Mouse (Mus musculus) forebrain, embryonic 12.5 days (tissue): ENCODE measurements around the gene Tbc1d4. TPM values are rescaled to one million over a fixed set of nuclear protein-coding genes. Genes with fewer than 3 reads are reported as not detected.
"Not testable (repeated sequence)": the region's sequence is repeated elsewhere in the genome, so short reads cannot be mapped to it uniquely, and the experiment has no call there.

Experiments used
- ATAC-seq: fragments of 200-750 bp; cut with Nextera tagmentation; 2 replicates; pipeline ENCODE4 v1.8.0; 2017; ENCODE audit warnings: moderate TSS enrichment; ENCODE audit not compliant: low FRiP score
- H3K27ac ChIP-seq: fragments of 300-500 bp; sonication (generic); 2 replicates; pipeline ENCODE4 v1.5.1; 2016; ENCODE audit warnings: mild to moderate bottlenecking
- H3K27me3 ChIP-seq: fragments of 300-500 bp; sonication (generic); 2 replicates; pipeline ENCODE4 v1.6.1; 2016; ENCODE audit warnings: mild to moderate bottlenecking
- H3K36me3 ChIP-seq: fragments of 300-500 bp; sonication (generic); replicated peaks from 2 replicates; pipeline ENCODE4 v1.6.1; 2016; ENCODE audit warnings: mild to moderate bottlenecking
- H3K4me1 ChIP-seq: fragments of 300-500 bp; sonication (generic); 2 replicates; pipeline ENCODE4 v1.6.1; 2016
- H3K4me2 ChIP-seq: fragments of 300-500 bp; sonication (generic); 2 replicates; pipeline ENCODE4 v1.6.1; 2016; ENCODE audit warnings: mild to moderate bottlenecking, moderate library complexity
- H3K4me3 ChIP-seq: fragments of 300-500 bp; sonication (generic); replicated peaks from 2 replicates; pipeline ENCODE4 v1.5.1; 2016; ENCODE audit warnings: mild to moderate bottlenecking
- H3K9ac ChIP-seq: fragments of 300-500 bp; sonication (generic); 2 replicates; pipeline ENCODE4 v1.6.1; 2016; ENCODE audit warnings: mild to moderate bottlenecking
- H3K9me3 ChIP-seq: fragments of 300-500 bp; sonication (generic); 2 replicates; pipeline ENCODE4 v1.6.1; 2016
- WGBS: fragments of 180-500 bp; shearing (Covaris S2); methylation state at CpG from one replicate; pipeline ENCODE4 v1.1.7; 2016; 5-methylcytosine and 5-hydroxymethylcytosine counted together
- polyA plus RNA-seq: library from polyadenylated mRNA; unstranded; fragments of >200 nt; fragmentation: Nextera tagmentation; extraction: Ambion mirVana; gene quantifications from 2 replicates; pipeline ENCODE4 v1.2.1, GENCODE M21; 2016

Gene Tbc1d4
- polyA plus RNA-seq, 1 experiment from 2014 or later: 7.7 TPM

DNA sequence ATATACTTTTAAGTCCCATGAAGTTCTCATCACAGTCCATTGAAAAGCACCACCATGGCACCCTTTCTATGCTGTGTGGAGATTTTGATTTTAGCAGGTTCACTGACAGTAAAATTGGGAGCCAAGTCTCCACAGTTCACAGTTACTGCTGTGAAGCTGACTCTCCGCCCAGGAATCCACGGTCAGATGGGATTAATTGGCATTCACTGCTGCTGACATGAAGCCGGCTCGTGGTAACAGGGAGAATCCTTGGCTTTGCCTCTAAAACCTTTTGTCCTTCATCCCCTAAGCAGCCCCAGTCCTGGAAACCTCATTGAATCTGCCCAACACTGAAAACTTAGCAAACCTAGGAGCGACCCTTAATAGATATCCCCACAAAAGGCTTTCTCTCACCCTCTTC lies 17.9 kb downstream of the Tbc1d4 start:
- WGBS: 49% methylated on average over 5 of the region's 5 CpGs
- H3K4me3 ChIP-seq: no peak overlapping the region
- H3K27me3 ChIP-seq: no peaks in the 10 kb centered on the region
- H3K4me2 ChIP-seq: no peak overlapping the region
- H3K4me1 ChIP-seq: no peaks in the 10 kb centered on the region
- no peaks in the 10 kb centered on the region for H3K9me3 ChIP-seq
- ATAC-seq: no peak
- H3K9ac ChIP-seq: no peak overlapping the region
- no peaks in the 10 kb centered on the region for H3K36me3 ChIP-seq
- H3K27ac ChIP-seq: no peak overlapping the region

DNA sequence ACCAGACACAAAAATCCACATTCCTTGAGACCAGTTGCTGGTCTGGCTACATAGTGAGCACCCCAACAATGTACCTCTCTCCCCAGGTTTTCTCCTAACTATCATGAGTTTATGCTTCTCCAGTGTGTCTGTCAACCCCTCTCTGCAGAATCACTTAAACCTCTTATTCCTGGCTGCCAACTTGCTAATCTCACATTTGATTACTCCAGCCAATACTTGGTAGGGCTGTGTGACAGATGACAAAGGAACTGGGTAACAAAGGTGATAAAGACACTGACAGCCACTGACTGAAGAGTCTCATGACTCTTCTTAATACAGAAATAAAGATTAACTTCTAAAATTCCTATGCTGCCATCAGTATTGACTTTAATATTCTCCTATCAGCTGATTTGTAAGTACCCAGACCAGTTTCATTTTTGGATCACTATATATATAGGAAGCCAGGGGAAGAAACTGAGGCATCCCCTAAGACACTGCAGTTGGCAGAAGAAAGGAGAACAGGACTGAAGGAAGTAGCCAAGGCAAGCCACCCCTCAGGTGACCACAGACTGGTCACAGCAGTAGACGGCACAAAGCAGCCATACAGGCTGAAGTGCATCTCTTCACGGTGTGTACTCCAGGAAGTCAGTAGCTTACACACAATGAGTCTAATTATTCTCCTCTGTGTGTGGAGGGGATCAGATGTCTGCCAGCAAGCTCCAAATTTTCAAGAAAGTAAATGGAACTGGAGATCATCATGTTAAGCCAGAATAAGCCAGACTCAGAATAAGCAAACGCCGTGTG lies 20.6 kb downstream of the Tbc1d4 start:
- H3K27me3 ChIP-seq, H3K36me3 ChIP-seq, H3K4me1 ChIP-seq, H3K9me3 ChIP-seq, H3K27ac ChIP-seq, ATAC-seq, H3K4me2 ChIP-seq, H3K4me3 ChIP-seq, H3K9ac ChIP-seq: not testable (repeated sequence)
- 83% methylated on average over 3 of the region's 4 CpGs for WGBS

DNA sequence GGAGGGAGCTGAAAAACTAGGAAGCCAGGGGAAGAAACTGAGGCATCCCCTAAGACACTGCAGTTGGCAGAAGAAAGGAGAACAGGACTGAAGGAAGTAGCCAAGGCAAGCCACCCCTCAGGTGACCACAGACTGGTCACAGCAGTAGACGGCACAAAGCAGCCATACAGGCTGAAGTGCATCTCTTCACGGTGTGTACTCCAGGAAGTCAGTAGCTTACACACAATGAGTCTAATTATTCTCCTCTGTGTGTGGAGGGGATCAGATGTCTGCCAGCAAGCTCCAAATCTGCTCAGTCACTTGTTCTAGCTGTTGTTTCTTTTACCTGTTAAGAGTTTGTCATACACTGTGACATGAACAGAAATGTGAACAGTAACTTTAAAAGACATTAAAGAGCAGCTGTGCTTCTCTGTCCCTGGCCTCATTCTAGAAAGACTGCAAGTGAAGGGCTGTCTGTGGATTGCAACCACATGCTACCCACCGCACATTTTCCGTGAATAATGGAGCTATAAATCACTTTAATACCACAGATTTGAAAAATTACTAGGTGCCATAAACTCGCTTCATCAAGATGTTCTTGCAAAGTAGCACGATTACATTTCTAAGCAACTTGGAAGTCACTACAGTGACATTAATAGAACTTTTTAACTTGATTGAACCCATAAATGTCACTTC lies 21.5 kb downstream of the Tbc1d4 start:
- not testable (repeated sequence) for H3K9me3 ChIP-seq, H3K4me1 ChIP-seq, H3K4me3 ChIP-seq, H3K27ac ChIP-seq, H3K36me3 ChIP-seq, H3K27me3 ChIP-seq, H3K9ac ChIP-seq, ATAC-seq, H3K4me2 ChIP-seq
- 88% methylated on average over 4 of the region's 6 CpGs for WGBS

DNA sequence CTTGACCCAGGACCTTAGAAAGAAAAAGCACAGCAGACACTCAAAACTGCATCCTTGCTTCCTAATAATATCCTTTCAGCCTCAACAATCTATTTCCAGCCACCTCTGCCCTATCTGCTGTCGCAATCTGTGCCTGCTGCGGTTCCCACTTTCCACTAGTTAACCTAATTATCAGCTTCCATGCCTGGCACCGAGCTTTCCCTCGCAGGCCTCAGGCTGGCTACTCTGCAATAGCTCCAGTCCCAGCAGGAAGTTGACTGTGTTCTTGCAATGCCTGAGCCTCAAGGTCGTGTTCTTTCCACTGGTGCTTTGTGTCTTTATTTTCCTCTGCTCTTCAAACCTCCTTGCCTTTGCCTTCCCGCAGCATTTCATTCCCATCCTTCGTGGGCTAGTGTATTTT lies 22.9 kb downstream of the Tbc1d4 start:
- Histone ChIP-seq H3K27me3 (no peaks in the 10 kb centered on the region), H3K4me3 (no peak overlapping the region), H3K36me3 (no peaks in the 10 kb centered on the region), H3K9me3 (no peaks in the 10 kb centered on the region), H3K4me2 (no peak overlapping the region), H3K9ac (no peak overlapping the region), H3K27ac (no peak overlapping the region), H3K4me1 (no peaks in the 10 kb centered on the region)
- ATAC-seq: no peak
- 80% methylated on average over 7 of the region's 7 CpGs for WGBS

DNA sequence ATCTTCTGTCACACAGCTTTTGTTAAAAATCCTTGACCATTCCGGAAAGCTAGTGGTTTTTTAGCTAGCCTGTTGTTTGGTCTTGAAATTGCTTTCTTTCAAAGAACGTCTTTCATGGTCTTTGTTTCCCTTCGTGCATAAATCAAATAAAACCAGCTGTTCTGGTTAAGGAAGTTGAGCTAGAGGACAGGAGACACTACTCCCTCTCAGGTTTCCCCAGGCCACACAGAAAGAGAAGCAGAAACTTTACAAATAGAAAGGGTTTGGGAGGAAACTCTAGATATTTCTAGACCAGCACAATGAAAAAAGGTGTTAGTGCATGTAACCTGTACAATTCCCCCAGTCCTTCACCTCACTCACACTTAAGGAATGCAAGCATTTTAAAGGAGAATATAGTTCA lies 33.3 kb downstream of the Tbc1d4 start:
- Histone ChIP-seq H3K27me3 (no peaks in the 10 kb centered on the region), H3K36me3 (no peaks in the 10 kb centered on the region), H3K4me2 (no peak overlapping the region), H3K4me3 (no peak overlapping the region), H3K9ac (no peak overlapping the region), H3K4me1 (no peaks in the 10 kb centered on the region), H3K27ac (no peak overlapping the region), H3K9me3 (no peaks in the 10 kb centered on the region)
- no peak for ATAC-seq
- WGBS: 29% methylated on average over 3 of the region's 3 CpGs

DNA sequence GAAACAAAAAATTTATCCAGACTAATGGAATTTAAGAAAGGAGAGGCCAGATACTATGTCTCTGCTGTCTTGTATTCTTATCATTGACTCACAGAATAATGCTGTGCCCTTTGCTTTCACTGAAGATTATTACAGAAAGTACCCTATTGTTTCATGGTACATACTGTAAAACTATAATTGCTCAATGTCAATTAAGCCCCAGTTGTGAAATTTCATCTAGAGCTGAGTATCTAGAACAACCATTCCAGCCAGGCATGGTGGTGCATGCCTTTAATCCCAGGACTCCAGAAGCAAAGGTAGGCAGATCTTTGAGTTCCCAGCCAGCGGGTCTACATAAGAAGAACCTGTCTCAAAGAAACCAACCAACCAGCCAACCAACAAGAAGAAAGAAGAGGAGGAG lies 34.5 kb downstream of the Tbc1d4 start:
- Histone ChIP-seq H3K27me3 (no peaks in the 10 kb centered on the region), H3K9ac (no peak overlapping the region), H3K4me2 (no peak overlapping the region), H3K4me1 (no peaks in the 10 kb centered on the region), H3K9me3 (no peaks in the 10 kb centered on the region), H3K36me3 (no peaks in the 10 kb centered on the region), H3K4me3 (no peak overlapping the region), H3K27ac (no peak overlapping the region)
- ATAC-seq: no peak
- WGBS: 93% methylated on average over 1 of the region's 1 CpGs

DNA sequence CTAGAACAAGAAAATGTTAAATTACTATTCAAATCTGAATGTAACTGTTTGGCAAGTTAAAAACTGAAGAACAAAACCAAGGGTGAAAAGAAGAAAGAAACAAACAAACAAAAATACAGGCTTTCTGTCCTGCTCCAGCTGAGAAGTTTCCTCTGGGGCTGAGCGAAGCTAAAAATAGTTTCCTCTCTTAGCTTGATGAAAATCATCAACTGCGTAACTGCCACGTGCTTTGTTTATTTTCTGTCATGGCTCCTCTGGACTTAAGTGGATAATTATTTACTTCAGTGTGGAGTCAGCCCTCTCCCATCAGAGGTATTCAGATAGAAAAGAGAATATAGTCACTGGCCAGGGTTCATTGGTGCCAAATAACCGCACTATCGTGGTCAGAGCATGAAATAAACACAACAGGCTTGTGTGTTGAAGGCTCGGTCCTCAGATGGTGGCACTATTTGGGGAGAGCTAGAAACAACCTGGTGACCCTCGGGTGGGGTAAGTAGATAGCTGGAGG lies 35.8 kb downstream of the Tbc1d4 start:
- no peak overlapping the region for H3K27ac ChIP-seq
- H3K9me3 ChIP-seq: no peaks in the 10 kb centered on the region
- WGBS: 85% methylated on average over 7 of the region's 7 CpGs
- no peaks in the 10 kb centered on the region for H3K4me1 ChIP-seq
- no peaks in the 10 kb centered on the region for H3K36me3 ChIP-seq
- no peak for ATAC-seq
- no peaks in the 10 kb centered on the region for H3K27me3 ChIP-seq
- H3K9ac ChIP-seq: no peak overlapping the region
- H3K4me2 ChIP-seq: no peak overlapping the region
- no peak overlapping the region for H3K4me3 ChIP-seq

DNA sequence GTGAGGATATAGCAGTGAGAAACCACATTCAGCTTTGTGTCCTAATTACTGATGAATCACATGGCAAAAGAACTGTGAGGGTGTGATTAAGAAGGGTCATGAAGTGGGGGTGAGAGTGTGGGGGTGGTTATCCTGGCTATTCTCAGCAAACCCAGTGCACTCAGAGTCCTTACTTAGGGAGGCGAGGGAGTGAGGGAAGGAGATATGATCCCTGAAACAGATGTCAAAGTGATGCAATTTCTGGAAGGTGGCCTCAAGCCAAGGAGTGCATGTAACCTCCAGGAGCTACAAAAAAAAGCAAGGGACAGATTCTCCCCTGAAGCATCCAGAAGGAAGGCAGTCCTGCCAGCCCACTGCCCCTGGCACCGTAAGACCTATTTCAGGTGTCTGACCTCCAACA lies 40.2 kb downstream of the Tbc1d4 start:
- H3K27me3 ChIP-seq: no peaks in the 10 kb centered on the region
- no peak overlapping the region for H3K4me3 ChIP-seq
- H3K9ac ChIP-seq: no peak overlapping the region
- no peak for ATAC-seq
- 89% methylated on average over 2 of the region's 2 CpGs for WGBS
- H3K4me1 ChIP-seq: no peaks in the 10 kb centered on the region
- no peaks in the 10 kb centered on the region for H3K36me3 ChIP-seq
- no peaks in the 10 kb centered on the region for H3K9me3 ChIP-seq
- no peak overlapping the region for H3K27ac ChIP-seq
- H3K4me2 ChIP-seq: no peak overlapping the region

DNA sequence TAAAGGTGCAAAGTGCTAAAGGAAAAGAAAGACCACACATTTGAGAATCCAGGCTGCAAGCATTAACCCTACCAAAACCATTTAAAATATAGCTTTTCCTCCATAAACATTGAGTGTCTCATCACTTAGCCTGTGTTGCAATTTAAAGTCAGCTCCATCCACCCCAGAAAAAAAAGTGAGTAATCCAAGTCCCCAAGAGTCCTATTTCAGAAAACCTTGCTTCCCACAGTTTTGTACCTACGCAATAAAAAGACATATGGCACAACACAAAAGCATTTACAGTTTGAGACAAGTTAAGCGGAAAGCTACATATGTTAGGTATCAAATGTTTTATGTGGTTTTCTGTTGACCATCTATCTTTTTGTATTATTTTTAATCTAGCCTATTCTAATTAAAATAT lies 42.3 kb downstream of the Tbc1d4 start:
- ATAC-seq: no peak

DNA sequence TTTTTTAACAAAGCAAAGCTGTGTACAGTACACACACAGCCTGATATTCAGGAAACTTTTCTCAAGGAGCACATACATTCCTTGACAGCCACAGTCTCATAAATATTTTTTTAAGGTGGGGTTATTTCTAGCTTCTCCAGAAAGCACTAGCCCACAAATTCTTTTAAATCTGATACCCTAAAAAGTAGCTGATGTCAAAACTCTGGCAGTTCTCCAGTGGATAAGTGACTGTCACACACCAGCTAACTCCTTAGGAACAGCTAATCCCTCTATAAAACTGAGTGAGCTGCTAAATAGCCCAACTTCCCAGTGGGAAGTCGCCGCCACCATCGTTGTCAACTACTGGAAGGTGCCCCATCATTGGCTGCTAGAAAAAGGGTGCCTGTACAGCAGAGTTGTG lies 43.3 kb downstream of the Tbc1d4 start:
- WGBS: 52% methylated on average over 3 of the region's 3 CpGs
- Histone ChIP-seq H3K9ac (no peak overlapping the region), H3K9me3 (no peaks in the 10 kb centered on the region), H3K4me2 (no peak overlapping the region), H3K36me3 (no peaks in the 10 kb centered on the region), H3K4me1 (peaks cover under 1% of the 10 kb centered on the region; the same call in 1 of the 2 replicates), H3K27ac (no peak overlapping the region), H3K27me3 (no peaks in the 10 kb centered on the region), H3K4me3 (no peak overlapping the region)
- ATAC-seq: no peak

More for the DNA sequence above, 42.3 kb downstream of the Tbc1d4 start:
- Histone ChIP-seq H3K27ac (no peak overlapping the region), H3K9me3 (no peaks in the 10 kb centered on the region), H3K4me1 (no peaks in the 10 kb centered on the region), H3K4me3 (no peak overlapping the region), H3K9ac (no peak overlapping the region), H3K36me3 (no peaks in the 10 kb centered on the region), H3K27me3 (no peaks in the 10 kb centered on the region), H3K4me2 (no peak overlapping the region)
- WGBS: 99% methylated on average over 2 of the region's 2 CpGs

DNA sequence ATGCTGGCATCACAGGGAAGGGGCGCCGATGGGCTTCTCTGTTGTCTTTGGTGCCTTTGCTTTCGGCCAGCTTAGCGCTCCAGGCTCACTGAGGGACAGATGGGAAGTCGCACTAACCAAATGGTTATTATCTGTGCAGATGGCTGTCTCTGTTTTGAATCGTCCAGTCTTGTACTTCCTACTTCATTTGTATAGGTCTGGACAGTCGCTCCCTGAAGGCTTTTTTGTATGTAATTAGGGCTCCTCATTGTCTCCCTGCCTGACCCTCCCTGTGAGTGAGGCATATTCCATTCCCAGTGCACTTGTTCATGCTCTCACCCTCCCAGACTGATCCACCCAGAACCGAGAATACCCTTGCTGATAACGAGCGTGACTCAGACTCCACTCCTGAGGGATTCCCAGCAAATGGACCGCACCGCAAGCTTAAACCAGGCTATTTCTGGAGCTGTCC lies 47.7 kb downstream of the Tbc1d4 start:
- peaks cover 3% of the 10 kb centered on the region; the same call in 1 of the 2 replicates for H3K4me1 ChIP-seq
- no peak overlapping the region for H3K4me2 ChIP-seq
- peak; percentile 53; the same call in 1 of the 2 replicates for ATAC-seq
- no peak overlapping the region for H3K4me3 ChIP-seq
- H3K27me3 ChIP-seq: no peaks in the 10 kb centered on the region
- no peaks in the 10 kb centered on the region for H3K9me3 ChIP-seq
- no peak overlapping the region for H3K27ac ChIP-seq
- WGBS: 62% methylated on average over 12 of the region's 12 CpGs
- no peak overlapping the region for H3K9ac ChIP-seq
- no peaks in the 10 kb centered on the region for H3K36me3 ChIP-seq

DNA sequence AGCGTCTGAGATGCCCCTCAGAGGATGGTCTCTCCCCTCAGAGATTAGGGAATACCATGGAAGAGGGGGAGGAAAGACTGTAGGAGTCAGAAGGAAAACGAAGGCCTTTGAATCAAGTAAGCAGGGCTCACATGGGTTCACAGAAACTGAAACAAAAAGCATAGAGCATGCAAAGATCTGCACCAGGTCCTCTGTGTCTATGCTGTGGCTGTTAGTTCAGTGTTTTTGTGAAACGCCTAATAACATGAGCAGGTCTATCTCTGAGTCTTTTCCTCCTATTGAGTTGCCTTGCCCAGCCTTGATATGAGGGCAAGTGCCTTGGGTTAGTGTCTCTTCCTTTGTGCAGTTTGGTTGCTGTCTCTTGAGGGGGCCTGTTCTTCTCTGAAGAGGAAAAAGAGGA lies 49.5 kb downstream of the Tbc1d4 start:
- H3K36me3 ChIP-seq: no peaks in the 10 kb centered on the region
- WGBS: 79% methylated on average over 3 of the region's 3 CpGs
- no peaks in the 10 kb centered on the region for H3K9me3 ChIP-seq
- no peak overlapping the region for H3K4me3 ChIP-seq
- no peak overlapping the region for H3K27ac ChIP-seq
- no peak overlapping the region for H3K4me2 ChIP-seq
- peaks cover 3% of the 10 kb centered on the region; the same call in 1 of the 2 replicates for H3K4me1 ChIP-seq
- no peak overlapping the region for H3K9ac ChIP-seq
- no peak for ATAC-seq
- H3K27me3 ChIP-seq: no peaks in the 10 kb centered on the region
